Mouse (Mus musculus) ES-Bruce4 (cell line): Measurements from ENCODE around the gene Syvn1.

ENCODE experiments used
- CTCF ChIP-seq: IDR thresholded peaks from one replicate; pipeline ENCODE4 v1.8.1; 2011; ENCODE audit warnings: low read depth, low read length
- POLR2A ChIP-seq: IDR thresholded peaks from one replicate; pipeline ENCODE4 v1.8.1; 2011; ENCODE audit warnings: low read length; ENCODE audit not compliant: insufficient read depth

GRCm38 (mm10) chr19:6029426-6029825, 16.9 kb upstream of the Syvn1 start:
- TF ChIP-seq CTCF, result no peak
- TF ChIP-seq POLR2A, result no peak
